Comparison of ENCODE assay signal across 9 mouse cellular contexts in genomic region chr13:9278636-9279035, GRCm38 (mm10). TPM values are rescaled to one million over a fixed set of nuclear protein-coding genes. Genes with fewer than 3 reads are reported as not detected.
A peak's percentile ranks its signal among the peaks of the same experiment; 100 is the strongest.
DNase-seq lines count a peak whose midpoint lies in the region; ATAC-seq and TF ChIP-seq lines count a peak whose summit lies in the region.
"Had no signal": no experiment of that assay in that cellular context is flagged by ENCODE, and none has a peak within 500 bp of the region (broad histone marks: within the 10 kb centered on the region; RNA-seq: fewer than 3 reads in every experiment).

No protein-coding gene starts in this region.

- 87% methylated on average over 5 of the region's 5 CpGs for WGBS in kidney, embryonic 15.5 days
- 92% methylated on average over 5 of the region's 5 CpGs for WGBS in kidney, embryonic 14.5 days
- WGBS in forebrain, postnatal 0 days: 84% methylated on average over 5 of the region's 5 CpGs
- WGBS in limb, embryonic 13.5 days: 87% methylated on average over 5 of the region's 5 CpGs
- WGBS in neural tube, embryonic 15.5 days: 79% methylated on average over 5 of the region's 5 CpGs

- H3K4me2 ChIP-seq in kidney, embryonic 15.5 days: peak overlapping the region; percentile 85; the same call in 1 of the 2 replicates
- H3K4me2 ChIP-seq in kidney, embryonic 14.5 days (replicated peaks; ENCODE audit: low read depth, low read length): no peak overlapping the region
- H3K4me2 ChIP-seq in forebrain, postnatal 0 days (ENCODE audit: low read depth): peak overlapping the region; percentile 65
- peak overlapping the region; percentile 86 for H3K4me2 ChIP-seq in limb, embryonic 13.5 days (replicated peaks)
- H3K4me2 ChIP-seq in neural tube, embryonic 15.5 days: peak overlapping the region; percentile 61

- no peak for ATAC-seq in kidney, embryonic 15.5 days (replicated peaks; ENCODE audit: low FRiP score)
- ATAC-seq in kidney, embryonic 14.5 days (ENCODE audit: low FRiP score, low TSS enrichment): no peak
- ATAC-seq in forebrain, postnatal 0 days: no peak
- ATAC-seq in limb, embryonic 13.5 days (ENCODE audit: low FRiP score, low read depth): no peak
- no peak for ATAC-seq in neural tube, embryonic 15.5 days (ENCODE audit: low FRiP score)

- DNase-seq in forebrain, postnatal 0 days: no peak
- DNase-seq in thymus, postnatal 4 days: no peak
- DNase-seq in kidney, postnatal 10 days: no peak
- DNase-seq: cerebellum, postnatal 25 days; layer of hippocampus, postnatal 36 days had no signal

- no peak overlapping the region for H3K27ac ChIP-seq in kidney, embryonic 15.5 days
- no peak overlapping the region for H3K27ac ChIP-seq in kidney, embryonic 14.5 days (ENCODE audit: low read depth, low read length)
- no peak overlapping the region for H3K27ac ChIP-seq in forebrain, postnatal 0 days (ENCODE audit: low read depth, low read length)
- no peak overlapping the region for H3K27ac ChIP-seq in limb, embryonic 13.5 days
- no peak overlapping the region for H3K27ac ChIP-seq in neural tube, embryonic 15.5 days (replicated peaks)

- H3K4me1 ChIP-seq in kidney, embryonic 15.5 days: peaks cover 13% of the 10 kb centered on the region
- no peaks in the 10 kb centered on the region for H3K4me1 ChIP-seq in kidney, embryonic 14.5 days (ENCODE audit: control insufficient read depth, insufficient read depth, low read length)
- H3K4me1 ChIP-seq in forebrain, postnatal 0 days (ENCODE audit: insufficient read depth): peaks cover 14% of the 10 kb centered on the region
- H3K4me1 ChIP-seq in limb, embryonic 13.5 days: peaks cover 13% of the 10 kb centered on the region
- peaks cover 37% of the 10 kb centered on the region for H3K4me1 ChIP-seq in neural tube, embryonic 15.5 days

- no peak overlapping the region for H3K4me3 ChIP-seq in kidney, embryonic 15.5 days (replicated peaks)
- no peak overlapping the region; the same call in 1 of the 2 replicates for H3K4me3 ChIP-seq in kidney, embryonic 14.5 days (ENCODE audit: low read length)
- peak overlapping the region; percentile 98 for H3K4me3 ChIP-seq in forebrain, postnatal 0 days (ENCODE audit: low read depth, low read length)
- 0 out of 2 replicates have a peak overlapping the region, but pooled peaks have one; percentile 93 for H3K4me3 ChIP-seq in limb, embryonic 13.5 days
- peak overlapping the region; percentile 98 for H3K4me3 ChIP-seq in neural tube, embryonic 15.5 days (replicated peaks)

- no peaks in the 10 kb centered on the region for H3K36me3 ChIP-seq in kidney, embryonic 15.5 days
- no peaks in the 10 kb centered on the region for H3K36me3 ChIP-seq in kidney, embryonic 14.5 days (ENCODE audit: control insufficient read depth, insufficient read depth, low read length)
- H3K36me3 ChIP-seq in forebrain, postnatal 0 days (ENCODE audit: insufficient read depth): no peaks in the 10 kb centered on the region
- no peaks in the 10 kb centered on the region for H3K36me3 ChIP-seq in limb, embryonic 13.5 days
- no peaks in the 10 kb centered on the region for H3K36me3 ChIP-seq in neural tube, embryonic 15.5 days

- no peak for TF ChIP-seq CTCF in forebrain, postnatal 0 days (IDR thresholded peaks at IDR 0.05; ENCODE audit: low read depth)

- H3K27me3 ChIP-seq in kidney, embryonic 15.5 days: no peaks in the 10 kb centered on the region; the same call in 1 of the 2 replicates
- H3K27me3 ChIP-seq in kidney, embryonic 14.5 days (ENCODE audit: control insufficient read depth, insufficient read depth, low read length): no peaks in the 10 kb centered on the region
- H3K27me3 ChIP-seq in forebrain, postnatal 0 days (ENCODE audit: insufficient read depth, low read length): no peaks in the 10 kb centered on the region
- no peaks in the 10 kb centered on the region for H3K27me3 ChIP-seq in limb, embryonic 13.5 days
- H3K27me3 ChIP-seq in neural tube, embryonic 15.5 days (replicated peaks): no peaks in the 10 kb centered on the region

- H3K9ac ChIP-seq in kidney, embryonic 15.5 days: no peak overlapping the region
- H3K9ac ChIP-seq in kidney, embryonic 14.5 days (ENCODE audit: low read depth, low read length): no peak overlapping the region
- H3K9ac ChIP-seq in forebrain, postnatal 0 days: no peak overlapping the region
- no peak overlapping the region for H3K9ac ChIP-seq in limb, embryonic 13.5 days
- H3K9ac ChIP-seq in neural tube, embryonic 15.5 days (replicated peaks): no peak overlapping the region

- H3K9me3 ChIP-seq in kidney, embryonic 15.5 days (replicated peaks): no peaks in the 10 kb centered on the region
- H3K9me3 ChIP-seq in kidney, embryonic 14.5 days (ENCODE audit: control insufficient read depth, low read length): no peaks in the 10 kb centered on the region
- no peaks in the 10 kb centered on the region for H3K9me3 ChIP-seq in forebrain, postnatal 0 days (ENCODE audit: low read length)
- H3K9me3 ChIP-seq in limb, embryonic 13.5 days: no peaks in the 10 kb centered on the region
- no peaks in the 10 kb centered on the region for H3K9me3 ChIP-seq in neural tube, embryonic 15.5 days (replicated peaks)

RNA-seq across cellular contexts. Expression of gene Dip2c, which starts 2.3 kb away (rescaled TPM):
- polyA plus RNA-seq in kidney, embryonic 15.5 days (2015; fragmentation: Nextera tagmentation; extraction: Ambion mirVana): 3.9 and 5.2 TPM in 2 replicates
- polyA plus RNA-seq in kidney, embryonic 14.5 days (2014; fragmentation: Nextera tagmentation; extraction: Ambion mirVana): 5.1 and 7.3 TPM in 2 replicates
- total RNA-seq in forebrain, postnatal 0 days (2014; rRNA removed): 59.5 and 67.4 TPM in 2 replicates
- polyA plus RNA-seq in forebrain, postnatal 0 days (2015; fragmentation: Nextera tagmentation; extraction: Ambion mirVana): 6.3 and 8.8 TPM in 2 replicates
- 5.3 and 5.7 TPM in 2 replicates for polyA plus RNA-seq in limb, embryonic 13.5 days (2015; fragmentation: Nextera tagmentation; extraction: Ambion mirVana)
- 11.1 and 12.8 TPM in 2 replicates for polyA plus RNA-seq in neural tube, embryonic 15.5 days (2015; fragmentation: Nextera tagmentation; extraction: Ambion mirVana)

Comparison
In these comparisons a context has a peak if more than half of its experiments do, and no peak if none do; other contexts are left out.
1. H3K4me3 ChIP-seq: peak in forebrain, postnatal 0 days (single experiment), limb, embryonic 13.5 days (single experiment) and neural tube, embryonic 15.5 days (single experiment); none in kidney, embryonic 15.5 days (single experiment) and kidney, embryonic 14.5 days (single experiment).